Mouse (Mus musculus) lung, embryonic 14.5 days (tissue): ENCODE measurements around the gene Onecut1. TPM values are rescaled to one million over a fixed set of nuclear protein-coding genes. Genes with fewer than 3 reads are reported as not detected.

Experiments used
- ATAC-seq: fragments of 200-750 bp; cut with Nextera tagmentation; 2 replicates; pipeline ENCODE4 v1.8.0; 2017; ENCODE audit warnings: mild to moderate bottlenecking, moderate TSS enrichment, moderate library complexity; ENCODE audit not compliant: insufficient read depth
- DNase-seq: peaks from one replicate; pipeline ENCODE4 v3.0.0-alpha.2; 2015
- H3K27ac ChIP-seq: fragments of 300-500 bp; sonication (generic); 2 replicates; pipeline ENCODE4 v1.5.1; 2014; ENCODE audit warnings: low read depth, mild to moderate bottlenecking, moderate library complexity
- H3K27me3 ChIP-seq: fragments of 300-500 bp; sonication (generic); 2 replicates; pipeline ENCODE4 v1.6.1; 2014; ENCODE audit warnings: low read length, control low read depth; ENCODE audit not compliant: insufficient read depth
- H3K36me3 ChIP-seq: fragments of 300-500 bp; sonication (generic); 2 replicates; pipeline ENCODE4 v1.6.1; 2014; ENCODE audit warnings: control low read depth; ENCODE audit not compliant: insufficient read depth
- H3K4me1 ChIP-seq: fragments of 300-500 bp; sonication (generic); 2 replicates; pipeline ENCODE4 v1.6.1; 2014; ENCODE audit warnings: antibody characterized with exemption, control low read depth; ENCODE audit not compliant: insufficient read depth
- H3K4me2 ChIP-seq: fragments of 300-500 bp; sonication (generic); 2 replicates; pipeline ENCODE4 v1.6.1; 2014; ENCODE audit warnings: mild to moderate bottlenecking
- H3K4me3 ChIP-seq: fragments of 300-500 bp; sonication (generic); 2 replicates; pipeline ENCODE4 v1.5.1; 2014; ENCODE audit warnings: low read depth, low read length
- H3K9ac ChIP-seq: fragments of 300-500 bp; sonication (generic); 2 replicates; pipeline ENCODE4 v1.6.1; 2014
- H3K9me3 ChIP-seq: fragments of 300-500 bp; sonication (generic); 2 replicates; pipeline ENCODE4 v1.6.1; 2016; ENCODE audit warnings: low read depth, low read length, control low read depth
- CTCF ChIP-seq: IDR thresholded peaks from 2 replicates; pipeline ENCODE4 v1.5.1; 2016; ENCODE audit warnings: antibody characterized with exemption, low read depth
- WGBS: fragments of 180-500 bp; shearing (Covaris S2); extraction: QIAGEN DNeasy Blood & Tissue Kit; methylation state at CpG from one replicate; pipeline ENCODE4 v1.1.7; 2014; 5-methylcytosine and 5-hydroxymethylcytosine counted together
- polyA plus RNA-seq: library from polyadenylated mRNA; unstranded; fragments of >200 nt; fragmentation: Nextera tagmentation; extraction: Ambion mirVana; gene quantifications from 2 replicates; pipeline ENCODE4 v1.2.1, GENCODE M21; 2014

Onecut1 gene
- polyA plus RNA-seq, 1 experiment from 2014 or later = not detected

DNA sequence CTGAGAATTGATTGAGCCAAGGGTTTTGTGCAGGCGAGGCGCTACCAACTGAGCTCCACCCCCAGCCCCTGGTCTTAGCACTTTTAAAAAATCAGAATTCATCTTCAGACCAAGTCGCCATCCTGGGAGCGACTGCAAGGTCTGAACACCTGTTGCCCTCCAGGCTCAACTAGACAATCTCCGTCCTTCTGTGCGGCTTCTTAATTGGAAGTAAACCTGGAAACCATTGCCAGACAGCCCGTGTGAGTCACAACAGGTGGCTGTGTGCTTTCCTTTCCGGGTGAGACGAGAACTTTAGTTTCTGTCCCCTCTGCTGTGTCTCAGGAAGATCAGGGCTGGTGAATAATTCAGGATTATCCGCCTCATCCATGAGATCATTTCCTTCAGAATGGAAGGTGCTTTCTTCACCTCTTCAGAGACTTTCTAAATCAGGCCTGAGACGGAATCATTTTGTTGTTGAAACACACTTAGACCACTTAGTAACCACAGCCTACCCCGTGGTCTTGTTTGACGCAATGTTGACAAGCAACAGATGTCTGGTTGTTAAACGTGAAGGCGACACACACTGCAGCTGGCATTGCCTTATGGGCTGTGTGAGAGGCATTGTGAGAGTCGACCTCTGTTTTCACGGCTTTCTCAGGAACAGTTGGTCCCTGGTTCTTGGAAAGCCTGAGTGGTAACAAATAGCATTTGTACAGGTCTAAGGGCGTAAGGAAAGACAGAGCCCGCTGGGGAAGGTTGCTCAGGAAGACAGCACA lies 51.1 kb downstream of the Onecut1 start:
- Histone ChIP-seq H3K4me2 (no peak overlapping the region), H3K36me3 (no peaks in the 10 kb centered on the region), H3K9me3 (no peaks in the 10 kb centered on the region), H3K27me3 (no peaks in the 10 kb centered on the region), H3K27ac (no peak overlapping the region), H3K4me1 (no peaks in the 10 kb centered on the region), H3K4me3 (no peak overlapping the region), H3K9ac (no peak overlapping the region)
- DNase-seq (no peak), ATAC-seq (no peak)
- 68% methylated on average over 19 of the region's 19 CpGs for WGBS
- TF ChIP-seq CTCF = no peak

DNA sequence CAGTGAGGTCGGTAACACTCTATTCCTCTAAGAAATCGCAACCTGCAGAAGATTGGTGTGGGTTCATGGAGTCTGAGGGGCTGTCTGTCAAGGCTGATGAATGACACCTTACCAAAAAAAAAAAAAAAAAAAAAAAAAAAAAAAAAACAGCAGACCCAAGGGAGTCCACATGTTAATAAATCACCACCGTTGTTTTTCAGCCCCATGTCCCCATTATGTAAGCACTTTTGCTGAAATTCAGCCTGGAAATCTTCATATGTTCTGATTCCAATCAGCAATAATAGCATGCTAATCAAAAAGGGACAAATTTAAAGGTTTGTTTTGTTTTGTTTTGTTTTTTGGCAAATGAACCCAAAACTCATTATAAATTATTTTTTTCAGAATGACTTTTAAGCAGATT lies 53.9 kb downstream of the Onecut1 start:
- WGBS = 85% methylated on average over 3 of the region's 3 CpGs
- no peak overlapping the region for H3K27ac ChIP-seq
- no peaks in the 10 kb centered on the region for H3K36me3 ChIP-seq
- no peak overlapping the region for H3K4me3 ChIP-seq
- H3K27me3 ChIP-seq = no peaks in the 10 kb centered on the region
- no peak overlapping the region for H3K9ac ChIP-seq
- H3K4me2 ChIP-seq = no peak overlapping the region
- DNase-seq = no peak
- no peak for TF ChIP-seq CTCF
- no peaks in the 10 kb centered on the region for H3K4me1 ChIP-seq
- ATAC-seq = no peak
- no peaks in the 10 kb centered on the region for H3K9me3 ChIP-seq

- ATAC-seq (no peak), DNase-seq (no peak)
- Histone ChIP-seq H3K4me3 (no peak overlapping the region), H3K27me3 (no peaks in the 10 kb centered on the region), H3K4me2 (no peak overlapping the region), H3K9me3 (no peaks in the 10 kb centered on the region), H3K36me3 (no peaks in the 10 kb centered on the region), H3K27ac (no peak overlapping the region), H3K9ac (no peak overlapping the region), H3K4me1 (no peaks in the 10 kb centered on the region)
- WGBS = 87% methylated on average over 12 of the region's 12 CpGs
- TF ChIP-seq CTCF = no peak
Observed at GRCm38 (mm10) chr9:74920450-74920849, 58.7 kb downstream of the Onecut1 start.

DNA sequence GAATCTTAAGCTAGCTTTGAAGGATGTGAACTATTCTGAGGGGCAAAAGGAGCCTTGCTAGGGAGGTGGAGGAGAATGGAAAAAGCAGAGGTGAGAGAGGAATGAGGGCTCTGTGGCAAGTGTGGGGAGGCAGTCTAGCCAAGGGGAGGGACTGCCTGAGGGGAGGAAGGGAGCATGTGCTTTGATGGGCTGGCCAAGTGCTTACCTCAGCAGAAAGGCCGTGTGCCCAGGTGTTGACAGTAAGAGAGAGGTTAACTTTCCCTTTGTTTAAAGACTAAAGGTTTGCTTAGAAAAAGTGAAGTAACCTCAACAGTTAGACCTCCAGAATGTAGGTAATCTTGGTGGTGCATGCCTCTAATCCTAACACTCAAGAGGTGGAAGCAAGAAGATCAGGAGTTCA lies 59.7 kb downstream of the Onecut1 start:
- Histone ChIP-seq H3K4me3 (no peak overlapping the region), H3K4me2 (no peak overlapping the region), H3K9ac (no peak overlapping the region), H3K4me1 (no peaks in the 10 kb centered on the region), H3K27ac (no peak overlapping the region), H3K27me3 (no peaks in the 10 kb centered on the region), H3K36me3 (no peaks in the 10 kb centered on the region), H3K9me3 (no peaks in the 10 kb centered on the region)
- no peak for DNase-seq
- no peak for ATAC-seq
- 29% methylated on average over 1 of the region's 1 CpGs for WGBS
- TF ChIP-seq CTCF = no peak

DNA sequence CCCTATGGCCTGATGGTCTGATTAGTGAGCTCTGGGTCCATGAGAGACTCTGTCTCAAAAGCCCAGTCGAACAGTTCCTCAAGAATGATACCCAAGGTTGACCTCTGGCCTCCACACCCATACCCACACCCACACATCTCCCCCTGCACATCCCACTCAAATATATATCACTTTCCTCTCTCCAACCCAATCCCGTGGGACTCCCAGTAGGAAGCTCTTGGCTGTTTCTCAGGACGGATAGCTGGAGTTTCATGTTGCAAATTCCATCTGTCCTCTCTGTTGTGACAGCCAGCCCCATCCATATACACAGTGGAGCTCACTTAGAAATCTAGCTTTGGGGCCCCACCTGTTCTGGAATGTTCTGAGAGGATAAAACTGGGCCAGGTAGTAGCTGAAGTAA lies 61.2 kb downstream of the Onecut1 start:
- no peaks in the 10 kb centered on the region for H3K36me3 ChIP-seq
- no peak overlapping the region for H3K27ac ChIP-seq
- WGBS = 43% methylated on average over 3 of the region's 3 CpGs
- no peak for TF ChIP-seq CTCF
- H3K4me2 ChIP-seq = no peak overlapping the region
- no peaks in the 10 kb centered on the region for H3K9me3 ChIP-seq
- no peak overlapping the region for H3K4me3 ChIP-seq
- H3K9ac ChIP-seq = no peak overlapping the region
- DNase-seq (no peak), ATAC-seq (no peak)
- H3K4me1 ChIP-seq = no peaks in the 10 kb centered on the region
- no peaks in the 10 kb centered on the region for H3K27me3 ChIP-seq

DNA sequence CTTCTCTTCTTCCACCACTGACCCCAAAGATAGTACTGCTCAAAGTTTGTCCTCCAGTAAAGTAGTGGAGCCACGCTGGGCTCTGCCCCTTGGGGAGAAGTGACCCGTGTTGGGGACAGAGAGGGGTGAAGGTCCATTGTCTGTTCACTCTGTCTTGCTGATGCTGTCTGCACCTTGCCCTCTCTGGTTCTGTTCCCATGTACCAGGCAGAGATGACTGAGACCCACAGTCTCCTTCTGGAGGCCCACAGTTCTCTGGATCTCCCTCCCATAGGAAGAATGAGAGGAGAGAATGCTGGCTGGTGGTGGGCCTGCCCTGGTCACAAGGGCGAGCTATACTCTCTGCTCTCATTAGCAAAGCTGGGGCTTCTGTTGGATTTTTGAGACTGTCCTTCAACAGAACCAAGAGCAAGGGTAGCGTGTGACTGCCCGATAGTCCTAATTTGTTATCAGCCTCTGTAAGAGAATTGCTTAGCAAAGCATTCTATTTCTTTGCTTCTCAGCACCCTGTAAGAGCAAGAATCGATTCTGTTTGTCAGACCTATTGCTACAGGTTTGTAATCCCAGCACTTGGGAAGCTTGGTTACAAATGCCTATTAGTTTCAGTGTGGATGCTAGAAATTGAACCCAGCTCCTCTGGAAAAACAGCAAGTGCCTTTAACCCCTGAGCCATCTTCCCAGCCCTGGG lies 61.7 kb downstream of the Onecut1 start:
- Histone ChIP-seq H3K4me2 (no peak overlapping the region), H3K27me3 (no peaks in the 10 kb centered on the region), H3K9me3 (no peaks in the 10 kb centered on the region), H3K36me3 (no peaks in the 10 kb centered on the region), H3K27ac (no peak overlapping the region), H3K4me3 (no peak overlapping the region), H3K9ac (no peak overlapping the region), H3K4me1 (no peaks in the 10 kb centered on the region)
- no peak for TF ChIP-seq CTCF
- 77% methylated on average over 6 of the region's 6 CpGs for WGBS
- ATAC-seq = no peak
- DNase-seq = no peak

GRCm38 (mm10) chr9:74925220-74925769 lies 63.6 kb downstream of the Onecut1 start:
- Histone ChIP-seq H3K27ac (no peak overlapping the region), H3K9ac (no peak overlapping the region), H3K4me2 (no peak overlapping the region), H3K4me3 (no peak overlapping the region), H3K4me1 (no peaks in the 10 kb centered on the region), H3K36me3 (no peaks in the 10 kb centered on the region), H3K27me3 (no peaks in the 10 kb centered on the region), H3K9me3 (no peaks in the 10 kb centered on the region)
- no peak for TF ChIP-seq CTCF
- ATAC-seq (no peak), DNase-seq (no peak)
- WGBS = 80% methylated on average over 10 of the region's 10 CpGs
